Mouse (Mus musculus) neural tube, embryonic 14.5 days (tissue): ENCODE measurements around the gene Tm9sf2. TPM values are rescaled to one million over a fixed set of nuclear protein-coding genes. Genes with fewer than 3 reads are reported as not detected.
"Not testable (repeated sequence)": the region's sequence is repeated elsewhere in the genome, so short reads cannot be mapped to it uniquely, and the experiment has no call there.

ENCODE experiments used
- ATAC-seq: fragments of 200-750 bp; cut with Nextera tagmentation; 2 replicates; pipeline ENCODE4 v1.8.0; 2017; ENCODE audit warnings: low read depth, mild to moderate bottlenecking, moderate TSS enrichment, moderate library complexity
- H3K27ac ChIP-seq: fragments of 300-500 bp; sonication (generic); 2 replicates; pipeline ENCODE4 v1.5.1; 2014; ENCODE audit warnings: low read depth, mild to moderate bottlenecking, control low read depth, low read length, moderate library complexity, mixed read lengths
- H3K27me3 ChIP-seq: fragments of 300-500 bp; sonication (generic); 2 replicates; pipeline ENCODE4 v1.6.1; 2014; ENCODE audit warnings: low read length; ENCODE audit not compliant: control insufficient read depth, insufficient read depth
- H3K36me3 ChIP-seq: fragments of 300-500 bp; sonication (generic); 2 replicates; pipeline ENCODE4 v1.6.1; 2014; ENCODE audit warnings: low read length, mixed read lengths; ENCODE audit not compliant: control insufficient read depth, insufficient read depth
- H3K4me1 ChIP-seq: fragments of 300-500 bp; sonication (generic); 2 replicates; pipeline ENCODE4 v1.6.1; 2014; ENCODE audit warnings: low read length; ENCODE audit not compliant: control insufficient read depth, insufficient read depth
- H3K4me2 ChIP-seq: fragments of 300-500 bp; sonication (generic); 2 replicates; pipeline ENCODE4 v1.6.1; 2014; ENCODE audit warnings: mild to moderate bottlenecking, low read depth, low read length, control low read depth
- H3K4me3 ChIP-seq: fragments of 300-500 bp; sonication (generic); 2 replicates; pipeline ENCODE4 v1.5.1; 2014; ENCODE audit warnings: low read depth, low read length, control low read depth, mixed read lengths
- H3K9ac ChIP-seq: fragments of 300-500 bp; sonication (generic); replicated peaks from 2 replicates; pipeline ENCODE4 v1.6.1; 2014; ENCODE audit warnings: low read depth, mild to moderate bottlenecking, control low read depth, low read length, mixed read lengths
- H3K9me3 ChIP-seq: fragments of 300-500 bp; sonication (generic); 2 replicates; pipeline ENCODE4 v1.6.1; 2016; ENCODE audit warnings: low read length; ENCODE audit not compliant: control insufficient read depth
- WGBS: fragments of 180-500 bp; shearing (Covaris S2); extraction: QIAGEN DNeasy Blood & Tissue Kit; methylation state at CpG from one replicate; pipeline ENCODE4 v1.1.7; 2014; 5-methylcytosine and 5-hydroxymethylcytosine counted together
- polyA plus RNA-seq: library from polyadenylated mRNA; unstranded; fragments of >200 nt; fragmentation: Nextera tagmentation; extraction: Ambion mirVana; gene quantifications from 2 replicates; pipeline ENCODE4 v1.2.1, GENCODE M21; 2014

Gene Tm9sf2
- polyA plus RNA-seq, 1 experiment from 2014 or later: 106 TPM

GRCm38 (mm10) chr14:122083499-122083898 is 23.3 kb upstream of the Tm9sf2 start:
- WGBS: 85% methylated on average over 7 of the region's 7 CpGs
- H3K4me2 ChIP-seq: no peak overlapping the region
- no peak overlapping the region for H3K4me3 ChIP-seq
- H3K9ac ChIP-seq: no peak overlapping the region
- ATAC-seq: no peak
- H3K9me3 ChIP-seq: no peaks in the 10 kb centered on the region
- H3K27me3 ChIP-seq: no peaks in the 10 kb centered on the region
- no peaks in the 10 kb centered on the region for H3K4me1 ChIP-seq
- no peak overlapping the region for H3K27ac ChIP-seq
- H3K36me3 ChIP-seq: no peaks in the 10 kb centered on the region

- Histone ChIP-seq H3K36me3 (no peaks in the 10 kb centered on the region), H3K27ac (no peak overlapping the region), H3K4me2 (no peak overlapping the region), H3K9me3 (no peaks in the 10 kb centered on the region), H3K27me3 (no peaks in the 10 kb centered on the region), H3K4me1 (no peaks in the 10 kb centered on the region), H3K4me3 (no peak overlapping the region), H3K9ac (no peak overlapping the region)
- 87% methylated on average over 5 of the region's 5 CpGs for WGBS
- ATAC-seq: no peak
These were observed 18.9 kb upstream of the Tm9sf2 start for GRCm38 (mm10) chr14:122087956-122088355.

GRCm38 (mm10) chr14:122092363-122092762 is 14.5 kb upstream of the Tm9sf2 start:
- no peak for ATAC-seq
- H3K27me3 ChIP-seq: no peaks in the 10 kb centered on the region
- no peaks in the 10 kb centered on the region for H3K4me1 ChIP-seq
- no peaks in the 10 kb centered on the region for H3K36me3 ChIP-seq
- H3K27ac ChIP-seq: no peak overlapping the region
- H3K4me3 ChIP-seq: no peak overlapping the region
- no peaks in the 10 kb centered on the region for H3K9me3 ChIP-seq
- 89% methylated on average over 4 of the region's 4 CpGs for WGBS
- H3K9ac ChIP-seq: no peak overlapping the region
- H3K4me2 ChIP-seq: no peak overlapping the region

GRCm38 (mm10) chr14:122096331-122096730 is 10.5 kb upstream of the Tm9sf2 start:
- ATAC-seq: no peak
- H3K9ac ChIP-seq: no peak overlapping the region
- H3K4me3 ChIP-seq: no peak overlapping the region
- no peak overlapping the region for H3K4me2 ChIP-seq
- H3K27me3 ChIP-seq: no peaks in the 10 kb centered on the region
- H3K36me3 ChIP-seq: no peaks in the 10 kb centered on the region
- no peak overlapping the region for H3K27ac ChIP-seq
- whole genome bisulfite sequencing: 96% methylated on average over 11 of the region's 11 CpGs
- H3K9me3 ChIP-seq: no peaks in the 10 kb centered on the region
- H3K4me1 ChIP-seq: no peaks in the 10 kb centered on the region

- 92% methylated on average over 4 of the region's 4 CpGs for WGBS
- Histone ChIP-seq H3K27me3 (no peaks in the 10 kb centered on the region), H3K27ac (no peak overlapping the region), H3K36me3 (no peaks in the 10 kb centered on the region), H3K4me3 (no peak overlapping the region), H3K4me2 (no peak overlapping the region), H3K4me1 (no peaks in the 10 kb centered on the region), H3K9ac (no peak overlapping the region), H3K9me3 (no peaks in the 10 kb centered on the region)
- no peak for ATAC-seq
These were observed 7.3 kb upstream of the Tm9sf2 start for GRCm38 (mm10) chr14:122099584-122099983.

GRCm38 (mm10) chr14:122101890-122102289 is 4.9 kb upstream of the Tm9sf2 start:
- H3K9me3 ChIP-seq, H3K4me1 ChIP-seq, H3K36me3 ChIP-seq, ATAC-seq, H3K4me3 ChIP-seq, H3K27ac ChIP-seq, H3K9ac ChIP-seq, H3K27me3 ChIP-seq, H3K4me2 ChIP-seq: not testable (repeated sequence)
- 91% methylated on average over 9 of the region's 9 CpGs for WGBS

GRCm38 (mm10) chr14:122104881-122105280 is 2.0 kb upstream of the Tm9sf2 start:
- Histone ChIP-seq H3K9me3 (no peaks in the 10 kb centered on the region), H3K27me3 (no peaks in the 10 kb centered on the region), H3K4me2 (peak overlapping the region; percentile 71), H3K27ac (peak overlapping the region; percentile 92), H3K36me3 (no peaks in the 10 kb centered on the region), H3K4me3 (peak overlapping the region; percentile 38), H3K9ac (peak overlapping the region; percentile 52), H3K4me1 (peaks cover 20% of the 10 kb centered on the region)
- 1% methylated on average over 24 of the region's 24 CpGs for WGBS
- ATAC-seq: peak; percentile 93

GRCm38 (mm10) chr14:122105391-122106285 is 1.2 kb upstream of the Tm9sf2 start:
- Histone ChIP-seq H3K4me3 (peak overlapping the region; percentile 38), H3K27ac (peak overlapping the region; percentile 92), H3K4me1 (peaks cover 20% of the 10 kb centered on the region), H3K27me3 (no peaks in the 10 kb centered on the region), H3K4me2 (peak overlapping the region; percentile 85), H3K9me3 (no peaks in the 10 kb centered on the region), H3K36me3 (no peaks in the 10 kb centered on the region), H3K9ac (peak overlapping the region; percentile 52)
- ATAC-seq: no peak
- 67% methylated on average over 16 of the region's 16 CpGs for WGBS

- peak; percentile 10; the same call in 1 of the 2 replicates for ATAC-seq
- H3K4me1 ChIP-seq: peaks cover 20% of the 10 kb centered on the region
- 5% methylated on average over 43 of the region's 44 CpGs for WGBS
These were observed 810 bp downstream of the Tm9sf2 start for GRCm38 (mm10) chr14:122107481-122108214.

More at GRCm38 (mm10) chr14:122107481-122108214, 810 bp downstream of the Tm9sf2 start:
- H3K9ac ChIP-seq: peak overlapping the region; percentile 87
- no peaks in the 10 kb centered on the region for H3K27me3 ChIP-seq
- peak overlapping the region; percentile 85 for H3K4me2 ChIP-seq
- H3K9me3 ChIP-seq: no peaks in the 10 kb centered on the region
- H3K36me3 ChIP-seq: no peaks in the 10 kb centered on the region
- H3K4me3 ChIP-seq: peak overlapping the region; percentile 98
- peak overlapping the region; percentile 68 for H3K27ac ChIP-seq
